Mouse (Mus musculus): ENCODE measurements around the gene Prune2. TPM values are rescaled to one million over a fixed set of nuclear protein-coding genes. Genes with fewer than 3 reads are reported as not detected.

Gene Prune2
- total and polyA plus RNA-seq, 3 experiments = not detected

- Histone ChIP-seq H3K27ac (ENCODE audit: control insufficient read depth, low read depth, low read length) (no peak overlapping the region), H3K27me3 (ENCODE audit: control insufficient read depth in 1 of 2, insufficient read depth in 2 of 2, low read length in 2 of 2) (no peaks in the 10 kb centered on the region), H3K9ac (ENCODE audit: control insufficient read depth, low read depth, low read length, poor library complexity, severe bottlenecking) (no peak overlapping the region), H3K4me3 (ENCODE audit: control insufficient read depth in 1 of 2, insufficient read depth in 1 of 2, low read depth in 2 of 2, low read length in 2 of 2) (no peak overlapping the region), H3K9me3 (replicated peaks; ENCODE audit: insufficient read depth, low read length) (no peaks in the 10 kb centered on the region), H3K36me3 (ENCODE audit: control insufficient read depth in 1 of 2, insufficient read depth in 2 of 2, low read length in 2 of 2) (no peaks in the 10 kb centered on the region), H3K79me2 (ENCODE audit: control insufficient read depth, insufficient read depth, low read length, poor library complexity) (no peaks in the 10 kb centered on the region), H3K4me1 (ENCODE audit: control insufficient read depth in 1 of 2, insufficient read depth in 2 of 2, low read length in 2 of 2) (no peaks in the 10 kb centered on the region)
- TF ChIP-seq GABPA (IDR thresholded peaks at IDR 0.05; ENCODE audit: low read depth, low read length) (no peak), CHD2 (IDR thresholded peaks at IDR 0.05; ENCODE audit: low read length) (no peak), HCFC1 (IDR thresholded peaks at IDR 0.05; ENCODE audit: low read depth, low read length) (no peak), USF2 (IDR thresholded peaks at IDR 0.05; ENCODE audit: borderline replicate concordance in 1 of 2, insufficient read depth in 1 of 2, low read depth in 1 of 2, low read length in 2 of 2) (no peak), SMC3 (IDR thresholded peaks at IDR 0.05; ENCODE audit: low read depth, low read length) (no peak)
- DNase-seq (ENCODE audit: low read depth, low spot score) = no peak
These were observed 138.1 kb downstream of the Prune2 start for GRCm38 (mm10) chr19:17094067-17094466.

DNA sequence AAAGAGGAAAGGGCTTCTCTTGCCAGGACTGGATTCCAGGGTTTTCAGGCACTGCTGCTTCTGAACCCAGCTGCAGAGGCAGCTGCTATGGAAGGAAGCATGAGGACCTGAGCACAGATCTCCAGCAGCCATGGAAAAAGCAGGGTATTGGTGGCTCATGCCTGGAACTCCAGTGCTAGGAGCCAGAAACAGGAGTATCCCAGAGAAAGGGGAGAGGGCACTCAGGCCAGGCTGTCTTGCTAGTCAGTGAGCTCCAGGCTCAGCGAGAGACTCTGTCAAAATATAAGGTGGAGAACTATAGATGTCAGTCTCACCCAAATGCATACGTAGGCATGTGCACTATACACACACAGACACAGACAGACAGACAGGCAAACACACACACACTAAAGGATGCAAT lies 140.4 kb downstream of the Prune2 start:
- Histone ChIP-seq H3K9ac (ENCODE audit: control insufficient read depth, low read depth, low read length, poor library complexity, severe bottlenecking) (no peak overlapping the region), H3K36me3 (ENCODE audit: control insufficient read depth in 1 of 2, insufficient read depth in 2 of 2, low read length in 2 of 2) (no peaks in the 10 kb centered on the region), H3K27me3 (ENCODE audit: control insufficient read depth in 1 of 2, insufficient read depth in 2 of 2, low read length in 2 of 2) (no peaks in the 10 kb centered on the region), H3K4me3 (ENCODE audit: control insufficient read depth in 1 of 2, insufficient read depth in 1 of 2, low read depth in 2 of 2, low read length in 2 of 2) (no peak overlapping the region), H3K79me2 (ENCODE audit: control insufficient read depth, insufficient read depth, low read length, poor library complexity) (no peaks in the 10 kb centered on the region), H3K27ac (ENCODE audit: control insufficient read depth, low read depth, low read length) (no peak overlapping the region), H3K4me1 (ENCODE audit: control insufficient read depth in 1 of 2, insufficient read depth in 2 of 2, low read length in 2 of 2) (no peaks in the 10 kb centered on the region), H3K9me3 (replicated peaks; ENCODE audit: insufficient read depth, low read length) (no peaks in the 10 kb centered on the region)
- DNase-seq (ENCODE audit: low read depth, low spot score) = no peak
- TF ChIP-seq UBTF (IDR thresholded peaks at IDR 0.05; ENCODE audit: borderline replicate concordance, insufficient read depth, low read depth, low read length) = no peak
- no peak for TF ChIP-seq ETS1 (IDR thresholded peaks at IDR 0.05; ENCODE audit: low read depth, low read length)
- no peak for TF ChIP-seq SIN3A (IDR thresholded peaks at IDR 0.05; ENCODE audit: low read length)
- no peak for TF ChIP-seq USF2 (IDR thresholded peaks at IDR 0.05; ENCODE audit: borderline replicate concordance in 1 of 2, insufficient read depth in 1 of 2, low read depth in 1 of 2, low read length in 2 of 2)
- no peak for TF ChIP-seq MYB (IDR thresholded peaks at IDR 0.05; ENCODE audit: low read depth, low read length)
- no peak for TF ChIP-seq CHD2 (IDR thresholded peaks at IDR 0.05; ENCODE audit: low read length)
- TF ChIP-seq MAZ (IDR thresholded peaks at IDR 0.05; ENCODE audit: low read depth, low read length) = no peak
- no peak for TF ChIP-seq ZC3H11A (IDR thresholded peaks at IDR 0.05; ENCODE audit: low read depth, low read length)
- TF ChIP-seq POLR2A (IDR thresholded peaks at IDR 0.05; ENCODE audit: control insufficient read depth in 1 of 2, insufficient read depth in 1 of 2, low read depth in 1 of 2, low read length in 2 of 2, poor library complexity in 1 of 2) = no peak
- TF ChIP-seq POLR2AphosphoS5 (IDR thresholded peaks at IDR 0.05; ENCODE audit: borderline replicate concordance, low read depth, low read length) = no peak
- no peak for TF ChIP-seq RCOR1 (IDR thresholded peaks at IDR 0.05; ENCODE audit: low read depth, low read length)
- TF ChIP-seq ELF1 (IDR thresholded peaks at IDR 0.05; ENCODE audit: low read depth, low read length) = no peak
- TF ChIP-seq GABPA (IDR thresholded peaks at IDR 0.05; ENCODE audit: low read depth, low read length) = no peak
- no peak for TF ChIP-seq MAFK (IDR thresholded peaks at IDR 0.05; ENCODE audit: borderline replicate concordance, low read depth, low read length)
- no peak for TF ChIP-seq USF1 (IDR thresholded peaks at IDR 0.05; ENCODE audit: low read depth, low read length)
- TF ChIP-seq MEF2A (IDR thresholded peaks at IDR 0.05; ENCODE audit: extremely low read depth, insufficient replicate concordance, low read depth, low read length, poor library complexity, severe bottlenecking) = no peak
- no peak for TF ChIP-seq E2F4 (IDR thresholded peaks at IDR 0.05; ENCODE audit: borderline replicate concordance, low read depth, low read length)

Data from MEL (cell line).